Mouse (Mus musculus) bone marrow, adult 2 months (tissue): ENCODE data around the gene Maz.

Source experiments
- CTCF ChIP-seq: fragments of 200-500 bp; IDR thresholded peaks from 2 replicates; pipeline ENCODE4 v1.5.1; 2011; ENCODE audit warnings: low read length, control low read depth; ENCODE audit not compliant: control insufficient read depth, insufficient read depth
- POLR2A ChIP-seq: fragments of 200-500 bp; IDR thresholded peaks from 2 replicates; pipeline ENCODE4 v1.6.1; 2011; ENCODE audit warnings: low read depth, mild to moderate bottlenecking, control low read depth, low read length, borderline replicate concordance; ENCODE audit not compliant: control insufficient read depth

GRCm38 (mm10) chr7:127016081-127016480, 10.8 kb downstream of the Maz start:
- TF ChIP-seq POLR2A (no peak), CTCF (no peak)
